Mouse (Mus musculus): ENCODE measurements around the gene Triap1. TPM values are rescaled to one million over a fixed set of nuclear protein-coding genes. Genes with fewer than 3 reads are reported as not detected.
"Not testable (repeated sequence)": the region's sequence is repeated elsewhere in the genome, so short reads cannot be mapped to it uniquely, and the experiment has no call there.

The Triap1 gene
- polyA plus RNA-seq (2012; rRNA removed) = 19.1 and 28.7 TPM in 2 replicates

DNA sequence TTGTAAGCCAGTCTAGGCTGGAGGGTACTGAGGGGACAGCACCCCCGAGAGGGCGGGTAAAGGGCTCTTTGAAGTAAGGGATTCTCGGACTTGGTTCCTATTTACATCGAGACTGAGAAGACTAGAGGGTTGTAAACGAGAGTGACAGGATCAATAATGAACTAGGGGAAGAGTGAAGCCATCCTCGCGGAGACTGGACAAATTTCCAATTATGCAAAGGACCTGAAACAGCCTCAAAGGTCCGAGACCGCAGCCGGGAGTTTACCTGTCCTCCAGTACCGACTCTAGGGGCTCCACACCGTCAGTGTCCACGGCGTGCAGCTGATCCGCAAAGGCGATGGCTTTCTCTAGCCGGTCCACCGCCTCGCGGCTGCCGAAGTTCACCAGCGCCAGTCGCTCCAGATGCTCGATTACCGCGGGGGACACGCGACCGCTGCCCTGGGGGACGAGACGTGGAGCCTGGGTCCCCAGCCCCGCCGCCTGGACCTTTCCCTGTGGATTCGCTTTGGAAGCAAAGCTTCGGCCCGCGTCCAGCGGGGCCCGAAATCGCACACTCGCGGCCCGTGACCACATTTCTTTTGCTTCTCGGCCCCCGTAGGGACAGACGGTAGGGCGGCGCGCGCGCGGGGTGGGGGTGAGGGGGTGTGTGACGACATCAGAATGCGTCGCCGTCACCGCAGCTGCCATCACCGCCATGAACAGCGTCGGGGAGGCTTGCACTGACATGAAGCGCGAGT is at the start of gene Triap1, which contains the start of gene Gatc:
Gene Triap1 (plus strand): TSS at position 649 of the 737 bp plus-strand sequence.
Gene Gatc (minus strand): TSS at position 602 of the 737 bp plus-strand sequence.
- DNase-seq (ENCODE audit: low read depth) = no peak

DNA sequence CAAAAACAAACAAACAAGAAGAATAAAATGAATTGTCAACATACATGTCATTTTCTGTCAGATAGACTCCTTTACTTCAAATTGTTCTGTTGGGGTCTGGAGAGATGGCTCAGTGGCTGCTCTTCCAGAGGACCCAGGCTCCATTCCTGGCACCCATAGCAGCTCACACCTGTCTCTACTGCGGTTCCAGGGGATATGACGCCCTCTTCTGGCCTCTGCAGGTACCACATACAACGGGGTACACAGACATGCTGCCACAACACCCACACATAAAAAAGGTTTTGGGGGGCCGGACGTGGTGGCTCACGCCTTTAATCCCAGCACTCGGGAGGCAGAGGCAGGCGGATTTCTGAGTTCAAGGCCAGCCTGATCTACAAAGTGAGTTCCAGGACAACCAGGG is 46.9 kb upstream of the Triap1 start:
- DNase-seq (ENCODE audit: low read depth) = no peak

DNA sequence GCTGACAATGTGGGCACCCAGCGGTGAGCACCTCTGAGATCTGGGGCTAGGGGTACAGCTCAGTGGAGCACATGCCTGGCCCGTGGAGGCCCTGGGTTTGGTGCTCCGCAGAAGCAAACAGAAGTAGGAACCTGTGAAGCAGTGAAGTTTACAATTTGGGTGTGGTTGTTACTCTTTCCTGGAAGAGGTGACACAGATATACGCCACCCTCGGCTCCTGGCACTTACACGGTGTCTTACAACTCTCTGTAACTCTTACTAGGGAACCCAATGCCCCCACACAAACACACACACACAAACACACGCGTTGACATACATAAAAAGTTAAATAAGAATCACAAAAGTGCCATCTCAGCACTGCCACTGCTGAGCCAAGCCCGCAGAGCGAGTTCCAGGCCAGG is 44.7 kb upstream of the Triap1 start:
- no peak for DNase-seq (ENCODE audit: low read depth)

DNA sequence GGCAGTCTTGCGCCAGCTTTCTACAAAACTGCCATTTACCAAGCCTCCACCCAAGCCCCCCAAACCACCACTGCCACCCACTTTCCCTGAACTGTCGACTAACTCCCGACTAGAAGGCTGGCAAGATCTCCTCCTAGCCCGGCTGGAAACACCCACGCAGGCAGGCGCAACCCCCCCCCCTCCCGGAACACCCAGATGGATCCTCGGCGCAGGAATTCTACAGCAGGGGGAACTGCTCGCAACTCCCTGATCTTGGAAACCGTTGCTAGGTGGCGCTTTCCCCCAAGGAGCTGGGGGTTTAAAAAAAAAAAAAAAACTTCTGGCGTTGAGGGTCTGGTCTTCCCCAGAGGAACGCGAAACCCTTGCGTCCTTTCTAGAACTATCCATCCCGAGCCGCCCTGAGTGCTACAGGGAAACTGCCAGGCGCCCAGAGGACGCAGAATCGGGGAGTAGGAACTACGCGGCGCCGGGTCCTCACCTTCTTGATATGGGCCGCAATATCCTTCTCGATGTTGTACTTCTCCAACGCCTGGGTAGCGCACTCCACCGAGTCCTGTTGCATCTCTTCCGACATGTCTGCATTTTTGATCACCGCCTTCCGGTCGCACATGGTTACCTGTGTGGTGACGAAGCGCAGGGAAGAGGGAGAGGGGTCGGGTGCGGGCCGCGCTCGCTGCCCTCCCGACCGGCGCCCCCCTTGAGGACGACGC is 40.8 kb upstream of the Triap1 start:
- no peak for DNase-seq (ENCODE audit: low read depth)

DNA sequence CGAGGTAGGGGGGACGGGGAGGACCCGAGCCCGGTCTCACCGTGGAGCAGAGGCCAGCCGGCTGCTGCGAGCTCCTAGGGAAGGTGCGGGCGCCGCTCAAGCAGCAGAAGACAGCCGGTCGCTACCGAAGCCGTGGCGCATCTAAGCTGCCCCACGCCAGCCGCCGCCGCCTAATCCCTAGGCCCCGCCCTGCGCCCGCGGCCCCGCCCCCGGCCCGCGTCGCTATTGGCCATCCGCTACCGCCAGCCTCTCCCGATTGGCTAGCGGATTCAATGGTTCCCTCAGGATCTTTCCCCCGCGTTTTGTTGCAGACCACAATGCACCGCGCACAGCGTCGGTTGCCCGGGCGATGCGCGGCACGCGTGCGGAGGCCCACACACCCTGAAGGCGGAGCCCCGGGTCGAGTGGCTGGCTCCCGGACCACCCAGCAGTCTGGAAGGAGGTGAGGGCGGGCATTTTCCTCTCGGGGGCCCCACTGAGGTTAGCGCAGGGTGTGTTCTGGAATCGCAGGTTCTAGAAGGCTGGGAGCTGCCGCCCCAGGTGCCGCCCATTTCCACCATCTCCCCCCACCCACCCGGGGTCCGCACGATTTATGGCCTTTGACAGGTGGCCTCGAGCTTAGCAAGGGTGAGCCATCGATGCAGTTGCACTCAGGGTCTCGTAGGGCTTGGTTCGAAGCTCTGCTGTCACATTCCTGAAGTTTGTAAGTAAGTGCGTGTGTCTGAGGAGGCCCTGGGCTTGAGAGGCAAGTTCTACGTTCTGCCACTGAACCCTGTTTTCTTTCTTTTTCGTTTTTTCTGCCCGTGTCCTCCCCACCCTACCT is 40.0 kb upstream of the Triap1 start, which contains the start of gene Dynll1:
Gene Dynll1 (minus strand): TSS at position 208 of the 823 bp plus-strand sequence.
- no peak for DNase-seq (ENCODE audit: low read depth)

DNA sequence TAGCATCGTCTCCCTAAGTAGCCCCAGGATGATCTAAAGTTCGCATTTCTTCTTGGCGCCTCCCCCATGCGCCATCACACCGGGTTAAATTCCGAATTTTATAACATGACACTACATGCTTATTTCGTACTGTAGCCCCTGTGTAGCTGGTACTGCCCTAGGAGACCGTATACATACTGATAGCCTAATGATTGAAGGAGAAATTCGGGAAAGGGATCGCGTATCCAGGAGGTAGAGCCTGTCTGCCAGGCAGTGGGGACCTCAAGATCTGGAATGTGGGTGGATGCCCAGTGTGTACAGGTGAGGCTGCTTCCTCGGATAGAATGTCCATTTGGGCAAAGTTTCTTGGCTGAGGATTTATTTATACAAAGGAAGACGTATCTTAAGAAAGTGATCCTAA is 39.4 kb upstream of the Triap1 start:
- no peak for DNase-seq (ENCODE audit: low read depth)

DNA sequence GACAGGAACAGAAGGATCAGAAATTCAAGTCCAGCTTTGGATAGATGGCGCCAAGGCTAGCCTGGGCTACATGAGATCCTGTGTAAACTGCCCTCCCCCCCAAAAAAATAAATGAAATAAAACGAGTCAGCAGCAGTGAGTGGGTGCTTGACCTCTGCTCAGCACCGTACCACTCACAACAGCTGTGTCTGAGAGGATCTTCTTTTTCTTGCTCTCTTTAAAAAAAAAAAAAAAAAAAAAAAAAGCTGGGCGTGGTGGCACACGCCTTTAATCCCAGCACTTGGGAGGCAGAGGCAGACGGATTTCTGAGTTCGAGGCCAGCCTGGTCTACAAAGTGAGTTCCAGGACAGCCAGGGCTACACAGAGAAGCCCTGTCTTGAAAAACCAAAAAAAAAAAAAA is 38.8 kb upstream of the Triap1 start:
- DNase-seq (ENCODE audit: low read depth) = not testable (repeated sequence)

DNA sequence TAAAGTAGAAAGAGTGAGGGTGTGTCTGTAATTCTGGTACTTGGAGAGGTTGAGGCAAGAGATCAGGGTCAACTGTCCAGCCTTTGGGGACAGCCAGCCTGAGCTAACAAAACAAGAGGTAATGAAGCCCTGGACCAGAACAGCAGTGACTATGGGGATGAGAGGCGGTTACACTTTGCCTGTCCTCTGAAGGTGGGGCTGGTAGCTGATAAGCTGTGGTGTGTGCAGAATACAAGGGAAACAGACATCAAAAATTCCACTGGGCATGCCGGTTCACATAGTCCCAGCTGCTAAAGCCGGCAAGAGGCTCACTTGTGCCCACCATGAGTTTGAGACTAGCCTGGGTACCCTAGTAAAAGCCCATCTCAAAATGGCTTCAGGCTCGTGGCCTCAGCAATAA is 28.7 kb upstream of the Triap1 start:
- DNase-seq (ENCODE audit: low read depth) = no peak

DNA sequence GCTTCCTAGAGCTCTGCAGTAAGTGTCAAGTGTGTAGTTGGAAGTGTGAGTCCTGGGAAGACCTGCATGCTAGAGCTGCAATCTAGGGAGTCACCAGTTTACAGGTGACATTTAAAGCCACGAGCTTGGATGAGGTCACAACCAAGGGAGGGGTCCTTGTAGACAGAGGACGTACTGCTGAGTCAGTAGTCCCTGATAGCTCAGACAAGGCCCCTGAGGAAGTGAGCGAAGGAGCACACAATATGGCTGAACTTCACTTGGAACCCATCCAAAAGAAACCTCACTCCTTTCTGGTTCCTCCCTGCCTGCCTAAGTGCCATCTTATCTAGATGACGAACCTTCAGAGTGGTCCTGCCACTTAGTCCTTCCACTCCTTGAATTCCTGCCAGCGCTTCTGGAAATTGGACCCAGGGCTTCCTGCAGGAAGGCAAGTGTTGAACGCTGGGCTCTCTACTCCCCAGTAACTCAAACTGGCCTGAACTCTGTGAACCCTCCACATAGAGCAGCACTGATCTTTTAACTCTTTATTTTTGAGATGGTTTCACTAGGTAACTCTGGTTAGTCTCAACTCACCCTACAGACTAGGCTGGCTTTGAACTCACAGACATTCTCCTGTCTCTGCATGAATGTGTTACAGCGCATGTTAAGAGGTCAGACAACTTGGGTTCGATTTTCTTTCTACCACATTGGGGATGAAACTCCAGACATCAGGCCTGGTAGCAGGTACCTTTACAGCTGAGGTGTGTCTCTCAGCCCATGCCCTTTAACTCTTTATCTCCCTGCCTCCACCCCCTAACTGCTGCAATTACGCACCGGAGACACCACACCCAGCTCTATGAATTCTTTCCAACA is 28.0 kb upstream of the Triap1 start:
- DNase-seq (ENCODE audit: low read depth) = no peak

DNA sequence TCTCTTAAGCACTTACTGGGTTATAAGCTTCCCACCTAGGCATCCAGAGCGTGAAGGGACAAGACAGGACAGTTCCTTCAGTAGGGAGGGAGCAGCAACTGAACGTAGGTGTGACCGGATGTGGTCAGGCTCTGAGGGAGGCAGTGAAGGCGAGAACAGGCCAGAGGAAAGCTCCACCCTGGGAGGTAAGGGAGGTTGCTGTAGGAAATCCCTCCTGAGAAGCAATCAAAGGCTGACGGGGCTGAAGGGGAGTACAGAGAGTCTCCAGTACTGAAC is 27.4 kb upstream of the Triap1 start:
- DNase-seq (ENCODE audit: low read depth) = no peak

DNA sequence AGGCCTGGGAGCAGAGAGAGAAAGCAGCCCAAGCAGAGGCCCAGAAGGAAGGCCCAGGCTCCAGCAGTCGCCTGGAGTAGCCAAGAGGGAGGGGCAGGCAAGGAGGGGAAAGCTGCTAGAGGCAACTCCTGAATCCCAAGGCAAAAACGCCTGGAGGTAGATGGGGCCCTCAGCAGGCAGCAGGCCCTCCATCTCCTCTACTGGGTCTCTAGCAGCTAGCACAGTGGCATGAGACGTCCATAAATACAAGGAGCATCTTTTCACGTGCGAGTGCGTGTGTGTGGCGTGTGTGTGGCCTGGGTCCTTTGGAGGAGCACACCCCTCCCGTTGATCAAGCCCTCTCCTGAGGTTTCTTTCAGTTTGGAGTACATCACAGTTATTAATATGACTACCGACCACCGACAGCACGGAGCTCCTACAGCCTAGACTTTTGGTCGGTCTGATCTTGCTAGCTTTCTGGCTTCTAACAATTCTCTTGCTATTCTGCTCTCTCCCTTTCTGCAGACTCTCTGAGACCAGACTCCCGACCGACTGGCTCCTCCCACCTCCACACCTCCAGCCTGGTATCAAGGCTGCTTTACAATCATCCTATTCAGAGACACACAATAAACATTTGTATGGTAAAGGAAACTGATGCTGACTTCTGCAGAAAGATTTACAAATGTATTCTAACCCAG is 23.9 kb upstream of the Triap1 start:
- no peak for DNase-seq (ENCODE audit: low read depth)

DNA sequence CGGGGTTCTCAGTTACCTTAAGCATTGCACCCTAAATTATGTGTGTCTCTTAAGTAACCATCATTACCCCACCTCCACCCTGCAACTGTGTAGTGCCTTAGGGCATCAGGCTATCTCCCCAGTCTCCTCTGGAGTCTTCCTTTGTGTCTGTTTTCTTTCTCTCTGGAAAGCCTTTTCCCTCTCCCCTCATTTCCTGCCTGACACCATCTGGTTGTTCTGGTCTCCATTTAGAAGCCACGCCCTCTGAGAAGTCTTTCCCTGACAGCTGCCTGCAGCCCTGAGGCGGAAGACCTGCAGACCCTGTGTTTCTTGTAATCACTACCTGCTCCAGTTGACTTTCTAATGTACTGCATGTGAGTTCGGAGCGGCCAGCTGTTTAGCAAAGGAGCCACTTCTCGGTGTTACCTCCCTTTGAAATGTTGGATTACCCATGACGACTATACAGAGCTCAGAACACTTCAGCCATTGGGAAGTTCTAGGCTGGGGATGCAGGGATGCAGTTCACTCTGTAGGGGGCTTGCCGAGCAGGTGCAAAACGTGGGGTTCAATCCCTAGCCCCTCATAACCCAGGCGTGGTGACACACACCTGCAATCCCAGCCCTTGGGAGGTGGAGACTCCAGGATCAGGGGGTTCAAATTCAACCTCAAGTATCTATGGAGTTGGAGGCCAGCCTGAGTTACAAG is 23.2 kb upstream of the Triap1 start:
- DNase-seq (ENCODE audit: low read depth) = no peak

DNA sequence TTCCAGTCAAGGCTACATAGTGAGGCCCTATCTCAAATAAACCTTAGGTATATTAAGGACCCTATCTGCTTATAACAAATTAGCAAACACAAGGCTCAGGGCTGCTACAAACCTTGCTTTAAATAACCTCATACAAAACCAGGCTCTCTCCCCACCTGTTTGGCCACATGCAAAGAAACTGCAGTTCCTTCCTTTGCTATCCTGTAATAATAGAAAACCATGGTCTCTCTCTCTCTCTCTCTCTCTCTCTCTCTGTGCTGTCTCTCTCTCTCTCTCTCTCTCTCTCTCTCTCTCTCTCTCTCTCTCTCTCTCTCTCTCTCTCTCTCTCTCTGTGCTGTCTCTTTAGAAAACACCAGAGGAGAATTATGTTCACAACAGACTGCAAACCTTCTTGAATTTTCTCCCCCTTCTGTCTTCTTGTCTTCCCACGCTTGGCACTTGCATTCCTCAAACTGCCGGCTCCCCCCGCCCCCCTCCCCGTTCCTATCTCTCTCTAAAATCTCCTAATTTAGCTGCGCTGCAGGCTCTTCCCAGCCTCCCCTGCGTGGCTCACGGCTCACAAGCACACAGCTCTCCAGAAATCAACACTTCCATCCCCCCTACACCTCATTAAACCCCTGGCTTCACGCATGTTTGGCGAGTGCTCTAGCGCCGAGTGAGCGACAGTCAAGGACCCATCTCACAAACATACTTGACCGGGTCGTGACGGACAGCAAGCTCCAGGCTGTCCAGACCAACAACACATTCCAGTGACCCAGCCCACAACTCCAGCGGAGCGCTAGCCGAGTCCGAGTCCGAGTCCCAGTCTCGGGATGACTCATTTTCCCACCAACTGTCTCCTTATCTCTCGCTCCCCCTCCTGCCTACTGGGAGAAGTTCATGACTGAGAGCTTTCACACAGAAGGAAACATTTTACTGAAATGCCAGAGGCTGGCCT is 21.8 kb upstream of the Triap1 start:
- no peak for DNase-seq (ENCODE audit: low read depth)

DNA sequence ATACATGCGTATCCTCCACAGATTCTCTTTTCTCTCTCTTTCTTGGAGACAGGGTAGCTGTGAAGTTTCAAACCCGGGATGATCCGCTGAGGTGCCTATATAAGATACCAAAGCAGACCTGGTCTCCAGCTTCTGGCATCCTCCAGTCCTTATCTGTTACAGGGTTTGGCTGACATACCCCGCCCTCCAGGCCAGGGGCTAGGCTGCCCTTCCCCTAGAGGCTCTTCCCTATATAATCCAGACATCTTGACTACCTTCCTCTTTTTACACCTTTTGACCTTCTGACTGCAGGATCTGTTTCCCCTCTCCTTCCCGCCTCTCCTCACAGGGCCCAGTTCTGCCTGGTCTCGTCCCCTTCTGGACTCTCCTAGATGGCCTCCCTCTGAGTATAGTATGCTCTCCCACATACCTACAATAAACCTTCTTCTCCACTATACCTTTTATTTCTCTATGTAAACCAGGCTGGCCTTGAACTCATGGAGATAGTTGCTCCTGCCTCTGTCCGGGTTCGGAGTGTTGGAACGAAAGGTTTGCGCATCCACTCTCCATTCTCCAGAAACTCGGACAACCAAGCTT is 14.7 kb upstream of the Triap1 start:
- no peak for DNase-seq (ENCODE audit: low read depth)

DNA sequence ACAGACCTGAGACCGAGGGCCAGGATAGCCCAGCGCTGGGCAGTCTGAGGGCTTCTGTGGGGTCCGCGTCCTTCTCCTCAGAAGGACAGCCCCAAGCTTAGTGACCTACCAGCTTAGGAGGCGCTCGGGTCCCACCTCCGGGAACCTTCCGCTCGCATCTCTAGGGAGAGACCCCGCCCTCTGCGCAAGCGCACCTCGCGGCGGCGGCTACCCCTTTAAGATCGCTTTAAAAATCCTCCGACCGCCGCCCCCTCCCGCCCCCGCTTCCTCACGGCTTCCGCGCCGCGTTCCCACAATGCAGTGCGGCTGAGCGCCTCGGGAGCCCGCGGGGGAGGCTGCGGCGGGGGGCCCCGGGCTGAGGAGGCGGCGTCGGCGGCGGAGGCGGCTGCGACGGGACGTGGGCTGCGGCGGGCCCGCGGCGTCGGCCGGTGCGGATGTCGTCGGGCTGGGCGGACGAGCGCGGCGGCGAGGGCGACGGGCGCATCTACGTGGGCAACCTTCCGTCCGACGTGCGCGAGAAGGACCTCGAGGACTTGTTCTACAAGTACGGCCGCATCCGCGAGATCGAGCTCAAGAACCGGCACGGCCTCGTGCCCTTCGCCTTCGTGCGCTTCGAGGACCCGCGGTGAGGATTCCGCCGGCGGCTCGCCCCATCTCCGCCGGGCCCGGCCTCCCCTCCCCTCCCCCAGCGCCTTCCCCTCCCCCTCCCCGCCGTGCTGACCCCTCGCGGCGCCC is 14.0 kb upstream of the Triap1 start, which contains the start of gene Srsf9:
Gene Srsf9 (plus strand): TSS at position 303 of the 735 bp plus-strand sequence.
- no peak for DNase-seq (ENCODE audit: low read depth)

DNA sequence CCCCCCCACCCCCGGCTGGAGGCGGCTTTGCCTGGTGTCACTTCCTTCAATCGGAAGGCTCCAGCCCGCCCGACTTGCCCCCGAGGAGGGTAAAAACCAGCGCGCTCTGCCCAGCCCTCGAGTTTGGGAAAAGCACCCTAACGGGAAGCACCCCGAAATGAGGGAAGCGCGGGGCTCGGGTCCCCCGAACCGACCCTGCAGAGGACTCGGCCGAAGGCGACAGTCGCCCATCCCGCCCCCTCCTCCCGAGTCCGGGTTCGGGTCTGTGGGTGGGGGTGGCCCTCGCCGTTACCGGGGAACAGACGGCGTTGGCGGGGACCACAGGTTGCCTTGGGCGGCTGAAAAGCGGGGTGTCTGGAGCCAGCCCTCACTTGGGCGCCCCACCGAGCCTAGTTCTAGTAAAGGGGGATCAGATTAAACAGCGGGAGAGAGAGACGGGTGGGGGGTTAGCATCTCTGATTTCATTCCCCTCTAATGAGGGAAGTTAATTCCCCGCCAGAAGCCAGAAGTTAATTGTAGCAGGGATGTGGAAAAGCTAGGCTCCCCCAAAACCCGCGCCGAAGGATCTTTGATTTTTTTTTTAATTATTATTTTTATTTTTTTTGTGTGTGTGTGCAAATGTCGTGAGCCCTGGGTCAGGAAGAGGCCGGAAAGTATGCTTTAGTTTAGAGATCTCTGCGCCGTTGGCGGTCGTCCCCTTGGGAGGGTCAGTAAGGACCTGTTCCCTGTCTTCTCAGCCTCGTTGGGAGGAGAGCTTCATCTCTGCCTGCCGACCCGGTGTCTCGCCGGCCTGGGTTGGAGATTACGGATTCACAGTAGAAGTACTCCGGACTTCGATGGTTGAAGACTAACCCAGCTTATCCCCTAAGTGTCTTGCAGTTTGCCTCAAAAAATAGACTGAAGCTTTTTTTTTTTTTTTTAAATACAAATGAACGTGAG is 13.1 kb upstream of the Triap1 start:
- DNase-seq (ENCODE audit: low read depth) = no peak

DNA sequence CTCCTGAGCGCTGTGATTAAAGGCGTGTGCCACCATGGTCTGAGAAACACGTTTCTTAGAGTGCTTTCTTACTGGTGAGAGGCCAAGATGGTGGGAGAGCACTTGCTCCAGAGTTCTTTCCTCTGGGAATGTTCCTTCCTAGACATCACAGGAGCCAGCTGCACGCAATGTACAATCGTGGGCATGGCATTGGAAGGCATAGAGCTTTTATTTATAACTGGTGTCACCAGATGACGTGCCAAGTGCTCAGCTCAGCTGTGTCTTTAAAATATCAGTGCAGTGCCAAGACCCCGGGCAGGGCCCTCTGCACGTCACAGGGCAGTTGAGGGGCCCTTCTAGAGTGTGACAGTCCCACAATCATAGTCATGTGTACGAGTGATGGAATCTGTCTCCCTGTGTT is 10.1 kb upstream of the Triap1 start:
- DNase-seq (ENCODE audit: low read depth) = no peak
